ENCODE assay signal across 23 mouse cellular contexts in genomic region chr12:100006681-100007080, GRCm38 (mm10). TPM values are rescaled to one million over a fixed set of nuclear protein-coding genes. Genes with fewer than 3 reads are reported as not detected.
DNase-seq lines count a peak whose midpoint lies in the region; ATAC-seq and TF ChIP-seq lines count a peak whose summit lies in the region.
"Had no signal": no experiment of that assay in that cellular context is flagged by ENCODE, and none has a peak within 500 bp of the region (broad histone marks: within the 10 kb centered on the region; RNA-seq: fewer than 3 reads in every experiment).

No protein-coding gene starts in this region.

- no peak overlapping the region for H3K9ac ChIP-seq in midbrain, postnatal 0 days (replicated peaks; ENCODE audit: low read length, poor library complexity, severe bottlenecking)
- H3K9ac ChIP-seq: embryonic facial prominence, embryonic 15.5 days; forebrain, embryonic 15.5 days; hindbrain, embryonic 14.5 days had no signal

- no peaks in the 10 kb centered on the region for H3K36me3 ChIP-seq in macrophage (ENCODE audit: inconsistent target)
- no peaks in the 10 kb centered on the region for H3K36me3 ChIP-seq in midbrain, postnatal 0 days (ENCODE audit: insufficient read depth, low read length)
- H3K36me3 ChIP-seq: embryonic facial prominence, embryonic 15.5 days; forebrain, embryonic 15.5 days had no signal

- no peaks in the 10 kb centered on the region for H3K27me3 ChIP-seq in midbrain, postnatal 0 days (ENCODE audit: insufficient read depth, low read length)
- H3K27me3 ChIP-seq: embryonic facial prominence, embryonic 15.5 days; forebrain, embryonic 15.5 days had no signal

- no peaks in the 10 kb centered on the region for H3K9me3 ChIP-seq in midbrain, postnatal 0 days (ENCODE audit: low read length)
- H3K9me3 ChIP-seq: embryonic facial prominence, embryonic 15.5 days; forebrain, embryonic 15.5 days had no signal

- H3K79me2 ChIP-seq in macrophage (ENCODE audit: inconsistent target), result peaks cover 78% of the 10 kb centered on the region

- no peaks in the 10 kb centered on the region for H3K4me1 ChIP-seq in midbrain, postnatal 0 days (ENCODE audit: insufficient read depth, low read length)

- H3K4me2 ChIP-seq in midbrain, postnatal 0 days (ENCODE audit: low read depth, low read length, poor library complexity, severe bottlenecking), result no peak overlapping the region
- H3K4me2 ChIP-seq: embryonic facial prominence, embryonic 15.5 days; forebrain, embryonic 15.5 days; hindbrain, embryonic 14.5 days had no signal

- peak; percentile 57 for ATAC-seq in common myeloid progenitor, adult 5-6 weeks (replicated peaks; ENCODE audit: low read depth, poor library complexity, severe bottlenecking)
- ATAC-seq in midbrain, postnatal 0 days (ENCODE audit: low FRiP score), result no peak
- ATAC-seq: activated CD4-positive, CD25-positive, alpha-beta regulatory T cell, adult 4 months; forebrain, embryonic 15.5 days; Patski had no signal

- 0% methylated on average over 2 of the region's 2 CpGs for WGBS in macrophage (ENCODE audit: missing documents)
- 80% methylated on average over 2 of the region's 2 CpGs for WGBS in midbrain, postnatal 0 days

- H3K27ac ChIP-seq in macrophage, result peak overlapping the region; percentile 98
- no peak overlapping the region for H3K27ac ChIP-seq in midbrain, postnatal 0 days (ENCODE audit: low read depth, low read length)
- H3K27ac ChIP-seq: embryonic facial prominence, embryonic 15.5 days; forebrain, embryonic 15.5 days; hindbrain, embryonic 14.5 days had no signal

- H3K4me3 ChIP-seq in macrophage (ENCODE audit: inconsistent target), result no peak overlapping the region
- H3K4me3 ChIP-seq in midbrain, postnatal 0 days (ENCODE audit: low read depth, low read length), result no peak overlapping the region
- H3K4me3 ChIP-seq: embryonic facial prominence, embryonic 15.5 days; erythroblast, embryonic 14.5 days; forebrain, embryonic 15.5 days had no signal

- peak; percentile 3 to 8 for DNase-seq in urinary bladder, postnatal 4 days (ENCODE audit: low spot score in 2 of 2)
- DNase-seq in urinary bladder, postnatal 36 days (ENCODE audit: low spot score in 2 of 2), result no peak
- no peak for DNase-seq in midbrain, postnatal 0 days (ENCODE audit: low spot score)
- no peak for DNase-seq in frontal cortex, postnatal 25 days (ENCODE audit: low spot score in 2 of 2)
- DNase-seq in gastrocnemius, postnatal 25 days, result no peak
- DNase-seq: adrenal gland, adult 2 months; adrenal gland, postnatal 25 days; B cell, adult 2 months; cerebellum, adult 2 months; cerebellum, postnatal 10 days; embryo, embryonic 11 days; gastrocnemius, postnatal 10 days; heart, postnatal 10 days; heart, postnatal 4 days; kidney, adult 11 months had no signal

- TF ChIP-seq CTCF in midbrain, postnatal 0 days (IDR thresholded peaks at IDR 0.05), result no peak

RNA-seq across cellular contexts. Expression of gene Kcnk13, which starts 42.4 kb away (rescaled TPM):
- total RNA-seq in common myeloid progenitor, adult 5-6 weeks (2017), result not detected in 2 replicates
- total RNA-seq in macrophage (2018; cell fraction: chromatin; rRNA removed), result 10 to 100 TPM; 12.0 to 78.2 (median 28.1) TPM
- 10 to 100 TPM; 14.0 to 35.5 (median 22.2) TPM for total RNA-seq in macrophage (2018; cell fraction: cytosol; rRNA removed)
- 10 to 100 TPM; 26.0 to 83.7 (median 40.4) TPM for total RNA-seq in macrophage (2018; cell fraction: nucleus; rRNA removed)
- 14.2 to 39.1 TPM (median 20.5 TPM) in 3 replicates for polyA plus RNA-seq in macrophage (2018)
- 1.5 and 1.9 TPM in 2 replicates for total RNA-seq in midbrain, postnatal 0 days (2014; rRNA removed)
- polyA plus RNA-seq in midbrain, postnatal 0 days (2015; fragmentation: Nextera tagmentation; extraction: Ambion mirVana), result 1.3 and 1.4 TPM in 2 replicates
- under 1 TPM; 0.10 to 0.38 TPM for total RNA-seq in gastrocnemius, postnatal 25 days (2021)
- polyA plus RNA-seq: activated CD4-positive, CD25-positive, alpha-beta regulatory T cell, adult 4 months; erythroblast, embryonic 14.5 days; Patski had no signal

Comparison
In these comparisons a context has a peak if more than half of its experiments do, and no peak if none do; other contexts are left out.
1. DNase-seq: peak in urinary bladder, postnatal 4 days (2 of 2); none in urinary bladder, postnatal 36 days (0 of 2), midbrain, postnatal 0 days (single experiment), frontal cortex, postnatal 25 days (0 of 2) and gastrocnemius, postnatal 25 days (single experiment).